Mouse (Mus musculus) intestine, postnatal 0 days (tissue): ENCODE results near the gene Sptb. TPM values are rescaled to one million over a fixed set of nuclear protein-coding genes. Genes with fewer than 3 reads are reported as not detected.
A peak's percentile ranks its signal among the peaks of the same experiment; 100 is the strongest.

Experiments used
- ATAC-seq: fragments of 200-750 bp; cut with Nextera tagmentation; 2 replicates; pipeline ENCODE4 v1.8.0; 2017; ENCODE audit warnings: mild to moderate bottlenecking, moderate TSS enrichment, moderate library complexity
- H3K27ac ChIP-seq: fragments of 300-500 bp; sonication (generic); 2 replicates; pipeline ENCODE4 v1.5.1; 2014; ENCODE audit warnings: mild to moderate bottlenecking, low read depth, low read length, moderate library complexity
- H3K27me3 ChIP-seq: fragments of 300-500 bp; sonication (generic); replicated peaks from 2 replicates; pipeline ENCODE4 v1.6.1; 2014; ENCODE audit warnings: low read length, mixed read lengths; ENCODE audit not compliant: control insufficient read depth, insufficient read depth
- H3K36me3 ChIP-seq: fragments of 300-500 bp; sonication (generic); 2 replicates; pipeline ENCODE4 v1.6.1; 2014; ENCODE audit warnings: mild to moderate bottlenecking, moderate library complexity; ENCODE audit not compliant: control insufficient read depth, insufficient read depth
- H3K4me1 ChIP-seq: fragments of 300-500 bp; sonication (generic); replicated peaks from 2 replicates; pipeline ENCODE4 v1.6.1; 2014; ENCODE audit warnings: antibody characterized with exemption, low read length, mixed read lengths; ENCODE audit not compliant: control insufficient read depth, insufficient read depth
- H3K4me2 ChIP-seq: fragments of 300-500 bp; sonication (generic); replicated peaks from 2 replicates; pipeline ENCODE4 v1.6.1; 2014; ENCODE audit warnings: low read depth, mild to moderate bottlenecking, moderate library complexity
- H3K4me3 ChIP-seq: fragments of 300-500 bp; sonication (generic); 2 replicates; pipeline ENCODE4 v1.5.1; 2014; ENCODE audit warnings: low read depth, low read length
- H3K9ac ChIP-seq: fragments of 300-500 bp; sonication (generic); 2 replicates; pipeline ENCODE4 v1.6.1; 2014; ENCODE audit warnings: mild to moderate bottlenecking, low read depth, low read length
- H3K9me3 ChIP-seq: fragments of 300-500 bp; sonication (generic); 2 replicates; pipeline ENCODE4 v1.6.1; 2016; ENCODE audit warnings: mixed run types; ENCODE audit not compliant: control insufficient read depth
- CTCF ChIP-seq: sonication (generic); IDR thresholded peaks from 2 replicates; pipeline ENCODE4 v1.5.1; 2016; ENCODE audit warnings: low read depth, mild to moderate bottlenecking, control low read depth, antibody characterized with exemption, moderate library complexity
- WGBS: fragments of 180-500 bp; shearing (Covaris S2); extraction: QIAGEN DNeasy Blood & Tissue Kit; methylation state at CpG from one replicate; pipeline ENCODE4 v1.1.7; 2014; 5-methylcytosine and 5-hydroxymethylcytosine counted together
- polyA plus RNA-seq: library from polyadenylated mRNA; unstranded; fragments of >200 nt; fragmentation: Nextera tagmentation; extraction: Ambion mirVana; gene quantifications from 2 replicates; pipeline ENCODE4 v1.2.1, GENCODE M21; 2015

Sptb gene
- polyA plus RNA-seq, 1 experiment from 2014 or later = 0.35 TPM

DNA sequence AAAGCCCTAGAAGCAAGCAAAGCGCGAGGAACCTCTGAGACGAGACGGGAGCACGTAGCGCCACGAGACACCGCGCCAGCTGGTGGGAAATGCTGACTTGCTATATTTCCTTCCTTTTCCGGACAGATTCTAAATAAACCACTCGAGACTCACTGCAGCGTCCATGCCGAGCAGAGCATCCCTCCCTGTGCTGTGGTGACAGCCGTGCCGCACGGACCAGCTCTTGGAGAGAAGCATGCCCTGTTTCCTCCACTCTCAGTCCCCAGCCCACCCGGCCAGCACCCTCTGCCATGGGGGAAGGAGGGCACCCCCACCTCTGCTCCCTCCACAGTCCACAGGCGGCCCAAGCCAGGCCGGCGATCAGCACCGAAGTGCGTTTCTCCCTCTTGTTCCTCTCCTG is 33.9 kb downstream of the Sptb start:
- Histone ChIP-seq H3K27ac (no peak overlapping the region; the same call in 1 of the 2 replicates), H3K4me2 (peak overlapping the region; percentile 51), H3K4me1 (no peaks in the 10 kb centered on the region), H3K9ac (no peak overlapping the region), H3K4me3 (no peak overlapping the region), H3K36me3 (no peaks in the 10 kb centered on the region), H3K9me3 (no peaks in the 10 kb centered on the region), H3K27me3 (no peaks in the 10 kb centered on the region)
- ATAC-seq = no peak
- TF ChIP-seq CTCF = no peak
- whole genome bisulfite sequencing = 55% methylated on average over 22 of the region's 22 CpGs

DNA sequence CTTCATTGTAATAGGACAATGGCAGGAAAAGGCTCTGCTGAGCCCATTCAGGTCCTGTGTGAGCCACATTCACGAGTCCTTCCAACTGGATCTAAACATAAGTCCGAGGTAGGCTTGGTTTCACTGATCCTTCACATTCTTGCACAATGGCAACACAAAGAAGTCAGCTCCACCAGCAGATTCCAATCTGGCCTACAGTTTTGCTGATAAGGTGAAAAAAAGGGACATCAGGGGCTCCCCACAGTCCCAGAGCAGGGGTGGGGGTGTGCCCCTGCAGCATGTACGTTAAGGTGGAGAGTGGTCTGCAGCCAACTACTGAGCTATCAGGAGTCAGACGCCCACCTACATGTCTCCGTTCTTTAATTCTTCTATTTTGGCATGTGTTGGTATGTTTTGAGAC is 35.0 kb downstream of the Sptb start:
- Histone ChIP-seq H3K27ac (no peak overlapping the region), H3K27me3 (no peaks in the 10 kb centered on the region), H3K36me3 (no peaks in the 10 kb centered on the region), H3K9ac (no peak overlapping the region), H3K4me2 (no peak overlapping the region), H3K9me3 (no peaks in the 10 kb centered on the region), H3K4me3 (no peak overlapping the region), H3K4me1 (no peaks in the 10 kb centered on the region)
- WGBS = 79% methylated on average over 5 of the region's 5 CpGs
- TF ChIP-seq CTCF = no peak
- ATAC-seq = no peak

DNA sequence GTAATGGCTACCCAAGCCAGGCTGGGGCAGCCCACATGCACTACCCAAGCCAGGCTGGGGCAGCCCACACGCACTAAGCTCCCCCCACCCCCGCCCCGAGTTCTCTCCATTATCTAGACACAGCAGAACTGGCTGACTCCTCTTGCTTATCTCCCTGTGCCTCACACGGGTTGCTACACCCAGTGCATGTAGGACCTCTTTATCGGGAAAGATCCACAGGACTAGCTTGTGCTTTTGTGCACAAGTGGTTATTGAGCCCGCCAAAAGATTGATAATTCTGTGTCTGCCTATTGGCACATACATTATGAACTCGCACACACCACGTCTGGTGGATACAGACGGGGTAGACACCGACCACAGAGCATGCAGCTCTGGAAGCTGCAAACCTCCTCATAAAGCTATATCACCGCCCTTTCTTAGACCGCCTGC is 36.5 kb downstream of the Sptb start:
- Histone ChIP-seq H3K4me1 (no peaks in the 10 kb centered on the region), H3K4me3 (no peak overlapping the region), H3K9ac (no peak overlapping the region), H3K4me2 (no peak overlapping the region), H3K36me3 (no peaks in the 10 kb centered on the region), H3K9me3 (no peaks in the 10 kb centered on the region), H3K27ac (no peak overlapping the region), H3K27me3 (no peaks in the 10 kb centered on the region)
- 63% methylated on average over 12 of the region's 12 CpGs for WGBS
- no peak for ATAC-seq
- no peak for TF ChIP-seq CTCF

DNA sequence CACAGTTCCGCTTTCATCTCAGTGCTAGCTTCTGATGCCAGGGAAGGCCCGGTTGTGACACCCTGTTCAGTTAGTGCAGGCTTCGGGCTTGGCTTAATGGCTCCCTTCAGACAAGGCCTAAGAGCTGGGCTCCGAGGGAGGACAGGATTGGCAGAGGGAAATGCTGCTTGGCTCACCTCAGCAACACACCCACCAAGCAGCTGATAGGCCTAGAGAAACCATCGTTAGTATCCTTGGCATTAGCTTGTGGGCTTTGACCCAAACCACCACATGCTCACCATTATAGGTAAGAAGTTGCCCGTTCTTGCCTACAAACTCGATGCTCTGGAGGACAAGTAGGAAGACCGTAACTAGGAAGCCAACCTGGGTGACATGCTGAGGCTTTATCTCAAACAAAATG is 38.3 kb downstream of the Sptb start:
- Histone ChIP-seq H3K4me3 (no peak overlapping the region), H3K9me3 (no peaks in the 10 kb centered on the region), H3K4me1 (no peaks in the 10 kb centered on the region), H3K9ac (no peak overlapping the region), H3K27me3 (no peaks in the 10 kb centered on the region), H3K4me2 (no peak overlapping the region), H3K27ac (no peak overlapping the region), H3K36me3 (no peaks in the 10 kb centered on the region)
- ATAC-seq = no peak
- no peak for TF ChIP-seq CTCF
- WGBS = 83% methylated on average over 8 of the region's 8 CpGs

DNA sequence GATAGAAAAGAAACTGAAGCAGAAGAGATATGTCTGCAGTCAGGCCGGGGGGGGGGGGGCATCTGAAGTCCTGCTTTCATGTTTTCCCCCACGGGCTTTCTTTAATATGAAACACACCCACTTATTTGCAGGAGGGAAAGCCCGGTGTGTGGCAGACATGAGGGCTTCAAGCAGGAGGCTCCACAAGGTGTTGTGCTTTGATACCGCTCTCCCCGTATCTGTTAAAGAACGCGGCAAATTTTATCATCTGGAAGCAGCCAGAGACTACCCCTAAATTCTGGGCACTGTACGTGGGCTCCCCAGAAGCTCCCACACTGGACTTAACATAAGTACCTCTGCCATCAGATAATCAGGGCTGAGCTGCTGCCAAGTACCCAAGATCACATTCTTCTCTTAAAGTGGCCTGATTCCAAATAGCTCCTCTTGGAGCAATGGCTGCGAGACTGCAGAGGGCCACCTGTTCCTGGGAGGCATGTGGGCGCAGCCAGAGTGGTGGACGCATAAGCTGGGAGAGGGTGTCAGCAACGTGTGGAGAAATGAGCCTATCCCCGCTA is 39.7 kb downstream of the Sptb start:
- no peaks in the 10 kb centered on the region for H3K36me3 ChIP-seq
- no peak for TF ChIP-seq CTCF
- H3K9me3 ChIP-seq = no peaks in the 10 kb centered on the region
- H3K4me2 ChIP-seq = no peak overlapping the region
- 73% methylated on average over 13 of the region's 13 CpGs for WGBS
- no peak overlapping the region for H3K27ac ChIP-seq
- no peak for ATAC-seq
- H3K4me3 ChIP-seq = no peak overlapping the region
- H3K4me1 ChIP-seq = no peaks in the 10 kb centered on the region
- H3K9ac ChIP-seq = no peak overlapping the region
- H3K27me3 ChIP-seq = no peaks in the 10 kb centered on the region

DNA sequence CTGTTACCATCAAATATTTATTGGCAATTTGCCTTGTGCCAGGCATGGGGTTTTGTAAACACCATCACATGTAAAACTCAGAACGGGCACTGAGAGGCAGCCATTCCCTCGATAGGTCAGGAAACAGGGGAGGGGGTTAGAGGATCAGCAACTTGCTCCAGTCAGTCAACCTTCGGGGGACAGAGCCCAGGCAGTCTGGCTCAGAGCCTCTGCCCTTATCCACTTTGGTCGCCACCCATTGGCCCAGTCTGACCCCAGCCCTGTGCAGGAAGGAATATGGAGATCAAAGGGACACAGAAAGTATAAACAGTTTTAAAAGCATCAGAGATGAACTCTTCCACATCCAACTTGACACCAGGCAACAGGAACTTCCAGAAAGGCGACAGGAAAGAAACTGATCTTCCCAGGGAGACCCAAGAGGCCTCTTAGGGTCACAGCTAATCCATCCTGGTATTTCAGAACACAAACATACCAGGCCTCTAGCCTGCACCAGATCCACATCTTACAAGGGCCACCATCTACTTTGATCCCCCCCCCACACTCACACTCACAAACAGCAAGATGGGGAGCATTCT is 40.3 kb downstream of the Sptb start:
- no peak for ATAC-seq
- no peak overlapping the region for H3K4me3 ChIP-seq
- no peaks in the 10 kb centered on the region for H3K36me3 ChIP-seq
- H3K4me1 ChIP-seq = no peaks in the 10 kb centered on the region
- WGBS = 52% methylated on average over 5 of the region's 5 CpGs
- no peak overlapping the region for H3K27ac ChIP-seq
- no peaks in the 10 kb centered on the region for H3K9me3 ChIP-seq
- H3K4me2 ChIP-seq = no peak overlapping the region
- H3K27me3 ChIP-seq = no peaks in the 10 kb centered on the region; the same call in none of the 2 replicates
- no peak overlapping the region for H3K9ac ChIP-seq
- TF ChIP-seq CTCF = no peak
